Mouse (Mus musculus): ENCODE measurements around the gene Ensa.
"Not testable (repeated sequence)": the region's sequence is repeated elsewhere in the genome, so short reads cannot be mapped to it uniquely, and the experiment has no call there.

Gene Ensa

DNA sequence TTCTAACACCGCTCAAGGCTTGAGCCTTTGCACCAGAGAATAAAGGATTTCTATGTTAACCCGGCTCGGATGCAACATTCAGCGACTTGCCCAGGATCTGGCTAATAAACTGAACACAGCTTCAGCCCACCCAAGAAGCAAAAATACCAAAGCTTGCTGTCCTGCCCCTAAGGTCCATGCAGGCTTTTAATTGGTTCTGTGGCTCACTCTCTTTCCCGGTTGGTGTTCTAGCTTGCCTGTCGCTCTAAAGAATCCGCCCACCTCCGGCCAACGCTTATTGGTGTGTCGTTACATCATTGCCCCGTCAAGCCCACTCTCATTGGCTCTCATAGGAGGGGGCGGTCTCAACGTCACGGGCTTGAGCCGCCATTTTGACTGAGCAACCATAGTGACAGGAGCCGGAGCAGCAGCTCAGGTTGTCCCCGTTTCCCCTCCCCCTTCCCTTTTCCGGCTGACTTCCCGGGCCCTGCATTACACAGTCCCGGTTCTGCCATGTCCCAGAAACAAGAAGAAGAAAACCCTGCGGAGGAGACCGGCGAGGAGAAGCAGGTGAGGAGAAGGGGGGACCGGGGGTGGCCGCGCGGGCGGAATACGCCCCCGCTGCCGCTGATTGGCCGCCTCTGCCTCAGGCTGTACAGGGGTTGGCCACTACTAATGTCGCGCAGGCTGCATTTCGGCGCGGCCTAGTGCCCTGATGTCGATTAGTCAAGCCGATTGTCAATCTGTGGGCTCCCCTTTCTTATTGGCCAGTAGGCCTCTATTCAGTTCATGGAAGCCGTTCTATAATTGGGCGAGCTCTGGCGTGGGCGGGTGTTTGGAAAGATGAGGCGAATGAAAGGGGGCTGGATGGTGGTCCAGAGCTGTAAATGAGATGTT, at the start of gene Ensa:
Gene Ensa, plus strand, starts transcription at position 366 of the 876 bp plus-strand sequence.
- DNase-seq (ENCODE audit: low spot score), result peak; percentile 93

DNA sequence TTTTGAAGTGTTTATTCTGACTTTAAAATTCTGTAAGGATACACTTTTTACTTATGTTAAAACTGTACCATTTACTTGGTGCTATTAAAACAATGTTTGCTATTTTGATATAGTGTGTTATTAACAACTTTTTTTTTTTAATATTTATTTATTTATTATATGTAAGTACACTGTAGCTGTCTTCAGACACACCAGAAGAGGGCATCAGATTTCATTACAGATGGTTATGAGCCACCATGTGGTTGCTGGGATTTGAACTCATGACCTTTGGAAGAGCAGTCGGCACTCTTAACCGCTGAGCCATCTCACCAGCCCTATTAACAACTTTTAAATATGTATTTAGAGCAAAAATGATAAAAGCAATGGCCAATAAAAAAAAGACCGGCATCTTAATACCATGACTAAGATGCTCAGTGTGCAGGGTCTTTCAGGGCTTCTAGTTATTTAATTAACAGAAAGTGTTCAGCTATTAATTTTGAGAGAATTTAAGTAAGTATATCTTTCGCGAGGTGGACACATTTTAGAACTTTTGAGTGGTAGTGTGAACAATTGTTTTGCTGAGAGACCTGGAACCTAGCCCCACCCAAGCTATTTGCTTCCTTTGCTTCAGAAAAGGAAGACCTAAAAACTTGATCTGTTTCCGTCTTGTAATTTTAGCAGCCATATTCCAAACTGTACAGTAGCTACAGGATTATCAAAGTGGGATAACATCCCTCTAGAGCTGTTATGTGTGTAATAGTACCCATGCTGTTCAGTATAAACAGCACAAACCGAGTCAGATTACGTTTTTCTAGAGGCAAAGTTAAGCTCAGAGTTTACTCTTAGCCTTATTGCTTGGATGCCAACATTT, 36.8 kb upstream of the Ensa start:
- DNase-seq (ENCODE audit: low spot score), result no peak

DNA sequence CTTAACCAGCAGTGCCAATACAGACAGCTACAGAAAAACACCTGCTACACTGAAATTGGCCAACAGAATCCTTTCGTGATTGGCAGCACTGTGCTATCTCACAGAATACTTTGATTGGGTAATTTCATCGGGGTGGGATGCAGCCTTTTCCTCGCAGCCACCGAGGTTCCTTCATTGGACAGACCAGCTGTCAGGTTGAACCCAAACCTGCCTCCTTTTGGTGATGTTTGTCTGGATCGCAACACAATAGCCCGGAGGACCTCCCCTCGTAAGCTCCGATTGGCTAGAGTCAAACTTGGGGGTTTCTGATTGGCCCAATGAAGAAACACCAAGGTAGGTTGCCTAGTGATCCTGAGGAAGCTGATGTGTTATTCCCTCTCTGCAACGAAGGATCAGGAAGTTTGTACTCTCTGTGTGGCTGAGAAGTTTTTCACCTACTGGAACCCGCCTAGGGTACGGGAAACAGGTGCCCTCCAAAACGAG, 36.1 kb upstream of the Ensa start, which contains the start of gene Golph3l:
Gene Golph3l, plus strand, starts transcription at position 331 of the 483 bp plus-strand sequence.
- peak; percentile 87 for DNase-seq (ENCODE audit: low spot score)

DNA sequence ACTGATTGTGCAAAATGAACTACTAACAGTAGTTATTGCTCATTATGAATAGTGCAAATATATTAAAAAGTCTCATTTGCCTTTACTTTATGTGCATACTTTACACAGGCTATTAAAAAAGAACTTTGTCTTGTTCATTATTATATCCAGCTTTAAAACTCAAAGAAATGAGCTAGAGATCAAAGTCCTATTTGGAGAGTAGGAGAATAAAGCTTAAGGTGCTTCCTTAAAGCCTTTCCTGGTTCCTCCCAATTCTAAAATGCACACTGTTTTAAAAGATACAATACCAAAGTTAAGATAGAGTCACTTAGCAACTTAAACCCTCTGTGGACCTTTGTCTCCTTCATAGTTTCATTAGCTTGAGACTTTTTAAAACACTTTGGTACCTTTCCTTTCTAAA, 26.1 kb upstream of the Ensa start:
- no peak for DNase-seq (ENCODE audit: low spot score)

DNA sequence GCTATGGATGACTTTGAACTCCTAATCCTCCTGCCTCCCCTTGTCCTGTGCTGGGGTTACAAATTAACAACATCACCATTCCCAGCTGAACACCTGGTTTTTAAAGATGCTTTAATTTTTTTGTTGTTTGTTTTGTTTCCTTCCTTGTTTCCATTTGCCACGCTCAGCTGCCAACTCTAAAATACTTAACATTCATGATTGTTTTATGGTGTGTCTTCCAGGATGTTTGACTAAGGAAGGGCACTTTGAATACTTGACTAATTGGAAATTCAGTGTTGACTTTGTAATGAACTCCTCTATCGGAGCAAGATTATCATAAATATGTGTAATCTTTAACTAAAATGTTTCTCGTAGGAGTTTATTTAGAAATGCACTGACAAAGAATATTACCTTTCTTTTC, 23.5 kb upstream of the Ensa start:
- no peak for DNase-seq (ENCODE audit: low spot score)

DNA sequence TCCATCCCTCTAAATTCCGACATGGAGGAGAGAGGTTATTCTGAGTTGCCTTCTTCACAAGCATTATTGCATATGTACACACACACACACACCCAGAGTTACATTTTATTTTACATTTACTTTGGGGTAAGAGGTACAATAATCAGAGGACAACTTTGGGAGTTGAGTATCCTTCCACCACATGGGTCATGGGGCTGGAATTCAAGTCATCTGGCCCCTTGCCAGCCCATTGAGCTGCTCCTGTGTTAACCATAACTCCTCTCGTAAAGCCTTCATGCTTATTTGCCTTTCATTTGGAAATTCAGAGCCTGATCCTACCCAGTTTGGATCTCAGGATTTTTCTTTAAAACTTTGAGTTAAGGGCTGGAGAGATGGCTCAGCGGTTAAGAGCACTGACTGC, 18.7 kb upstream of the Ensa start:
- DNase-seq (ENCODE audit: low spot score), result no peak

DNA sequence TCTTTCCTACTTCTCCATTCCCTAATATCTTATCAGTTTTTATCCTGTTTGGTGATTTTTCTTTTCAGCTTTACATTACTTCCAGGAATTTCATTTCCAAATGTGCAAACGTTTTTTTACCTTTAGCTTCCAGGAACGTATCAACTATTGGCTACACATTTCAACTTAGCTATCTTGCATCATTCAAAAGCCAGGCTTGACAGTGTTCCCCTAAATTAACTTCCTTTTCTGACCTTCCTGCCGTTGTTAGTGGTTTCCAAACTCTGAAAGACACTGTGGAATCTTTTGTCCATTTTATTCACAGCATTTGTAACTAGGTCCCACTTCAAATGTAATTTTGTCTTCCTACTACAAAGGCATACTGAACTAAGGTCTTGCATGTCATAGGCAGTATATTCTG, 15.6 kb upstream of the Ensa start:
- DNase-seq (ENCODE audit: low spot score), result no peak

DNA sequence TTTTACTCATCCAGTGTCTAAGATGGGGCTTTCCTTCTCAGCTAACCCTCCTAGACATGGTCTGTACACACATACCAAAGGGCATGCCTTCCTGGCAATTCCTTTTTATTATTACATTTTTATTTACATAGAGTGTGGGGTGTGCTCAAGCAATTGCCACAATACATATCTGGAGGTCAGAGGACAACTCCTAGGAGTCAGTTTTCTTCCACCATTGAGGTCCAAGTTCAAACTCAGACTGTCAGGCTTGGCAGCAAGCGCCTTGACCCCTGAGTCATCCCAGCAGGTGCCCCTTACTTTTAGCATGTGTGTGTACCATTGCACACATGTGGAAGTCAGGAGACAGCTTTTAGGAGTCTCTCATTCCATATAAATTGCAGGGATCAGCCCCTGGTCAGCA, 10.8 kb upstream of the Ensa start:
- DNase-seq (ENCODE audit: low spot score), result no peak

DNA sequence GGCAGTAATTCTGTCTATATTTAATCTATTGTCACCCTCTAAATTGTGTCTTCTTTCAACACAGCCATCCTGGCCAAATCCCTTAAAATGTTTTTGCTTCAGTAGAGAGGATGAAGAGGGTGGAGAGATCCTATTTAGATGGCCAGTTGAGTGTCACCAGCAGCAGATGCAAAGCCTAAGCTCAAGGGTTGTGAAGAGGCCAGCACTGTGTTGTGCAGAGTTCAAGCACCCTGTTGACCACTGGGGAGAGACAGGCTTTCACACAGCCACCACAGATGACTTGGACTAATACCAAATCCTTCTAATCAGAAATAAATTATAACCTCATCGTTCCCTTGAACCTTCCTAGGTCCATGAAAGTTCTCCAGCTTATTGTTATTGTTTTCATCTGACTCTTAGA, 6.3 kb upstream of the Ensa start:
- no peak for DNase-seq (ENCODE audit: low spot score)

DNA sequence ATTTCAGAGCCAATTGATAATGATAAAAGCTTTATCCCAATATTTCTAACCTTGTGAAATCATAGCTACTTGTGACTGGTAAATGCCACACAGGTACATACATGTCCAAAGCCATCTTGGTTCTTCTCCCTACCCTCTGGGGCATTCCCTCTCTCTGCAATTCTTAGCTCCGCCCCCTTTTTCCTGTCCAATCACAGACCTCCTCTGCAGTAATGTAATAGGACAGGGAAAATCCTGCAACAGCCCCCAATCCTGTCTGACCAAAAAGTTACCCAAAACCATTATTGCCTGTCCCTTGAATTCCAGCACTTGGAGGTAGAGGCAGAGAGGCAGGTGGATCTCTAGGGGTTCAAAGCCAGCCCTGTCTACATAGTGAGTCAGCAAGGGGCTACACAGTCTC, 3.6 kb upstream of the Ensa start:
- DNase-seq (ENCODE audit: low spot score), result no peak

DNA sequence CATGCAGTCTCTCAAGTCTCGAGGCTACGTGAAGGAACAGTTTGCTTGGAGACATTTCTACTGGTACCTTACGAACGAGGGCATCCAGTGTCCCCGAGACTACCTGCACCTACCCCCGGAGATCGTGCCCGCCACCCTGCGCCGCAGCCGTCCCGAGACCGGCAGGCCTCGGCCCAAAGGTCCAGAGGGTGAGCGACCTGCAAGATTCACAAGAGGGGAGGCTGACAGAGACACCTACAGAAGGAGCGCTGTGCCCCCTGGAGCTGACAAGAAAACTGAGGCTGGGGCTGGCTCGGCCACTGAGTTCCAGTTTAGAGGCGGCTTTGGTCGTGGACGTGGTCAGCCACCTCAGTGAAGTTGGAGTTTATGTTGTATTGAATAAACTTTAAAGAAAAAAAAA, 2.4 kb upstream of the Ensa start:
- DNase-seq (ENCODE audit: low spot score), result not testable (repeated sequence)

DNA sequence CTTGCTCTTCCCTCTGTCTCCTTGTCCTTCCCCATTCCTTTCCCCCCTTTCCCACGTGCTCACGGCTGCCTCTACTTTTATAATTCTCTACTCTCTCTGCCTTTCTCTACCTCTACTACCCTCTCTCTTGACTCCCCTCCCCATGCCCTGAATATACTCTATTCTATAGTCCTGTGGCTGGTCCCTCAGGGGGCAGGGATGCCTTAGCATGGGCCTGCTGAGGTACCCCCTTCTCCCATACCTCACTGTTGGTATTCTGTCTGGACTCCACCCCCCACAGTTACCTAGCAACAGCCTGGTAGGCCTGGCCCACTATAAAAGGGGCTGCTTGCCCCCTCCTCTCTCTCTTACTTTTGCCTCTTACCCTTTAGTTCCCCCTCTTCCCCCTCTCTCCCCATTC, 1.2 kb upstream of the Ensa start:
- DNase-seq (ENCODE audit: low spot score), result no peak

DNA sequence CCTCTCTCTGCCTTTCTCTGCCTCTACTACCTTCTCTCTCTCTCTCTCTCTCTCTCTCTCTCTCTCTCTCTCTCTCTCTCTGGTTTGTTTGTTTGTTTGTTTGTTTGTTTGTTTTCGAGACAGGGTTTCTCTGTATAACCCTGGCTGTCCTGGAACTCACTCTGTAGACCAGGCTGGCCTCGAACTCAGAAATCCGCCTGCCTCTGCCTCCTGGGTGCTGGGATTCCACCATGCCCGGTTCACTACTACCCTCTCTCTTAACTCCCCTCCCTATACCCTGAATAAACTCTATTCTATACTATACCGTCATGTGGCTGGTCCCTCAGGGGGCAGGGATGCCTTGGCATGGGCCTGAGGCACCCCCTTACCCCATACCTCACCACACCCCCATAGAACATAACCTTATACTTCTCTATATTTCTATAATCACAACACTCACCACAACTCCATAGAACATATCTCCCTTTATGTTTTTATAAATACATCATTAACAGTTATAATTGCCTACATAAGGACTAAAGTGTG, 740 bp upstream of the Ensa start:
- not testable (repeated sequence) for DNase-seq (ENCODE audit: low spot score)

DNA sequence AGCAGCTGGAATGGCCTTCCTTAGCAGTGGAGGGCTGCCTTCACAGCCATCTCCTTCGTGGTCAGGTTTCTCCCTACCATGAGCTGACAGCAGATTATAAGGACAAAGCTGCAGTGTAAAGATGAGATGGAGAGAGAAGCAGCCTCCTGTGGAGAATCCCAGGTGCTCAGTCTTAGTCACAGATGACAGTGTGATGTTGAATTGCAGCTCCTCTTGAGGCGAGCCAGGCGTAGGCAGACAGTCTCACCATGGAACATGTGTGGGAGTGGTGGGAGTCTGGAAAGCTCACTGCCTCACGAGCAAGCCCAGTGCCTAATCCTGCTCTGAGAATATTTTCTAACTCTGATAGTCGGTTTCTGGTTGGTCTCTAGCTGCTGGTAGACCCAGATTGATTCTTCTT, 3.0 kb downstream of the Ensa start:
- DNase-seq (ENCODE audit: low spot score), result no peak

DNA sequence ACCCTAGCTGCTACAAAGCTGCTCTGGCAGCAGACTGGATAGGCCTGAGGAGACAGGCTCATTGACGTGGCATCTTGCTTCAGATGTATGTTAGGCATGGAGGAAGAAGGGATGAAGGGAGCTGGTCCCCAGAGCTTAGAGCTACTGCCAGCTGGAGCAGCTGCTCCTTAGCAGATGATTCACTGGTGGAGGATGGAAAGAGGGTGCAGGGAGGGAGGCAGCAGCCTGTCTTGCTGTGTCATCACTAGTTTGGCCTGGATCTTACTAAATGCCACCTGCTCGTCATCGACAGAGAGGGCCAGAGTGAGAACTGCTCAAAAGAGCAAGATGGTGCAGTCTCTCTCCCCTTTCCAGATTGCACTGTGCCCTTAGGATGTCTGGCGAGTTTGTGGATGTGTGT, 5.0 kb downstream of the Ensa start:
- DNase-seq (ENCODE audit: low spot score), result no peak

DNA sequence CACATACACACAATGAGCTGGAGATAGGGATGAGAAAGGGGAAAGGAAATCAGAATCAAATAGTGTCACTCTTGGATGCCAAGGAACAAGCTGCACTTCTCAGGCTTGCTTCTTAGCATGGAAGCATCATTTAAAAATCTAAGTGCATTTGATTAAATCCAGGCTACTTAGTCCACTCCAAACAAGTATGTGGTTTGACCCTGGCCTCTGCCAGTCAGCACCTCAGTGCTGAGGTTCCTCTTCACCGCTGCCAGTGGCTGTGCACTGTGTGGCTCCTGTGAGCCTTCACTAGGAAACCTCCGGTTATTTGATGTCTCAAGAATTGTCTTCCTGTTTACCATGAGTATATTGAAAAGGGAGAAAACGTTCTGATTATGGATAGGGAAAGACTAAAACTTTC, 6.1 kb downstream of the Ensa start:
- no peak for DNase-seq (ENCODE audit: low spot score)

DNA sequence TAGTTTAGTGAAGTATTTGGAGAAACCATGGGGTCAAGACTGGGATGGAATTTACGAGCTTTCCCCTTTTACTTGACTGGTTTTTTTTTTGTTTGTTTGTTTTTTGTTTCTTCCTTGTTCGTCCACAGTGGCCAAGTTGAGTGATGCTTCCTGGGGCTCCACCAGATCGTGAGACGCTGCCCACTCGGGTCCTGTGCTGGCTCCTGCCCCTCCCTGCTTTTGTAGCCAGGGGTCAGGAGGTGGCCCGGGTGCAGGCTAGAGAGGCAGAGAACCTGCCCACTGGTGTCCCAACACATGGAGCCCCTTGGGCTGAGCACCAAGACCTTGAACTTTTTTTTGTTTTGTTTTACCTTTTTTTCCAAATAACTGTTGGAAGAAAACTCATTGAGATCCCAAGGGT, 6.5 kb downstream of the Ensa start:
- DNase-seq (ENCODE audit: low spot score), result no peak

DNA sequence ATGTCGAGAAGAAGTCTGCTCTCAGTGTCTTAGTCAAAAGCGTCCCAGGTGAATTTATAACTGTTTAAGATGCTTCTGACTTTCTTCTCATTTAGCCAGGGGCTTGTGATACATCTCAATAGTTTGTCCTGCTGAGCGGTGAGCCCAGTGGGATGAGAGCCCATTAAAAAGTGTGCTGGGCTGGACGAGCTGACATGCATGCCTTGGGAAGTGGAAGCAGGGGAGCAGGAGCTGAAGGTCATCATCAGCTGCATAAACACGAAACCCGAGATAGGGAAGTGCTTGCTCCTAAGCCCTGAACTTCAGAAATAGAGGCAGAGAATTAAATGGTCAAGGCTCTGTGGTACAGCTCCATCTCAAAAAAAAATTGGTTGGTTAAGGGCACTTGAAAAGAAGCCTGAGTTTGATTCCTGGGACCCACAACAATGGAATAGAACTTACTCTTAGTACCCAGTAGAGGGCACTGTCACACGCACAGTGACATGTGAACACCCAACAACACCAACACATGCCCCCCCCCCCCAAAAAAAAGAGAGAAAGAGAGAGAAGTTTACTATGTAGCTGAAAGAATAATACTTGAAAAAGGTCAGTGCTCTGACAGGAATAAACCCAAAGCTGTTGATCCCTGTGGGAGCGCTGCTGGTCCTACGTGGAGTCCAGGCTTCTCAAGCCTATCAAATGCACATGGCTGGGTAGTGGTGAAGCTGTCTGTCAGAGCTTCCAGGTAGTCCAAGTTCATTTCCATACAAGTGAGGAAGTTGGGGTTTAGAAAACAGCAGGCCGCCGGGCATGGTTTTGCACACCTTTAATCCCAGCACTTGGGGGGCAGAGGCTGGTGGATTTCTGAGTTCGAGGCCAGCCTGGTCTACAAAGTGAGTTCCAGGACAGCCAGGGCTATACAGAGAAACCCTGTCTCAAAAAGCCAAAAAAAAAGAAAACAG, 8.1 kb downstream of the Ensa start:
- no peak for DNase-seq (ENCODE audit: low spot score)

DNA sequence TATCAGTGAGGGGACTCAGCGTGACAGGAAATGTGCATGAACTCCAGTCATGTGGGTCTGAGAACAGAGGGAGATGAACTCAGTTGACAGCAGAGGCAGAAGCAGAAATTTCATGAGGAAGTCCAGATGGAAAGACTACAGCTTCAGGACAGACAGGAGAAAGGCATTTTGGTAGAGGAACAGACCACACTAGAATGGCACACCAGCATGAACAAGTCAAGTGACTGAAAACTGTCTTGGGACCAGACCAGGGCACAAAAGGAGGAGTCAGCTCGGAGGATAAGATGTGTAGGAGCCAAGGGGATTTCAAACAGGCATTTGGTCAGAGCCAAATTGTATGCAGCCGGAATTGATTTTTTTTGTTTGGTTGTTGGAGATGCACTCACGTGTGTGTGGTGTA, 10.8 kb downstream of the Ensa start:
- no peak for DNase-seq (ENCODE audit: low spot score)

DNA sequence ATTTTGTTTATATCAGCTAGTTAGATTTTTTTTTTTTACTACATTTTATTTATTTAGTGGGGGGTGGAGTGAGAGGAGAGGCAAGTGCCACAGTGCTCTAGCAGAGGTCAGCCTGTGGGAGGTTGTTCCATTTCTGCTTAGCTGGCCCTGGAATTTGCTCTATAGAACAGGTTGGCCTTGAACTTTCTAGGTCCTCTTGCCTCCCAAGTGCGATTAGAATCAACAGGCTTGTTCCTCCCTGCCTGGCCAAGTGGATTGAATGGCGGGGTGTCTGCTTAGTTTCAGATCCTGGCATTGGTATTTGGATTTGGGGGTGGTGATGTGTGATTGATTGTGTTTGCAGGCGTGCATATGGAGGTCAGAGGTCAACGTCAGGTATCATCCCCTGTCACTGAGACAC, 11.3 kb downstream of the Ensa start:
- no peak for DNase-seq (ENCODE audit: low spot score)

DNA sequence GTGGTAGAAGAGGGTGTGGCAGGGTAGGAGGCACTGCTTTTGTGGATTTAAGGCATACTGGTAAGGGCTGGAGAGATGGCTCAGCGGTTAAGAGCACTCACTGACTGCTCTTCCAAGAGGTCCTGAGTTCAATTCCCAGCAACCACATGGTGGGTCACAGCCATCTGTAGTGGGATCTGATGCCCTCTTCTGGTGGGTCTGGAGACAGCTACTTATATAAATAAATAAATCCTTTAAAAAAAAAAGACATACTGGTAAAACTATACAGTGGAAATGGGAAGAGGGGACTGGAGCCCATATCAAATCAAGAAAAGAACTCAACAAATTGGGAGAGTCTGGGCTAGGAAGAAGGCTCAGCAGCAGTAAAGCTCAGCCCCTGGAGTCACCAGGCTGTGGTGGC, 14.9 kb downstream of the Ensa start:
- DNase-seq (ENCODE audit: low spot score), result no peak

DNA sequence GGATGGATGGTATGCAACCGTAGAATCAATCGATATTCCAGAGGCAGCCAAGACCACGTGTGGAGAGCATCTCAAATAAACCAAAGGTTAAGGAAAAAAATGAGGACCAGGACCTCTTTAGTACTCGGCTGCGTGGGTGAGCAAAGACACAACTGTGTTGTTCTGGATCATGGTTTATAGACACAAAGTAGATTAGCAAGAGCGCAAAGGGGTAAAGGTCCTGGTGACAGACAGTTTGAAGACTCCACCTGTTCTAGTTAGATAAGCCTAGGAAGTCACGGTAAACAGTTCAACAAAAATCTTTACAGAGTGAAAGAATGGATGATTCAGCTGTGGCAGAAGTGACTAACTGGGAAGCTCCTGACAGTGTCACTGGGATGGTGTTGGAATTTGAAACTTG, 18.3 kb downstream of the Ensa start:
- no peak for DNase-seq (ENCODE audit: low spot score)

Measured in ovary, postnatal 10 days (tissue).